Mouse (Mus musculus) hindbrain, postnatal 0 days (tissue): ENCODE data around the gene B430306N03Rik. TPM values are rescaled to one million over a fixed set of nuclear protein-coding genes. Genes with fewer than 3 reads are reported as not detected.

Source experiments
- ATAC-seq: fragments of 200-750 bp; cut with Nextera tagmentation; 2 replicates; pipeline ENCODE4 v1.8.0; 2017; ENCODE audit warnings: mild to moderate bottlenecking, moderate TSS enrichment, moderate library complexity
- DNase-seq: peaks from one replicate; pipeline ENCODE4 v3.0.0-alpha.2; 2015; ENCODE audit warnings: low spot score
- H3K27ac ChIP-seq: fragments of 300-500 bp; sonication (generic); 2 replicates; pipeline ENCODE4 v1.5.1; 2014; ENCODE audit warnings: mild to moderate bottlenecking
- H3K27me3 ChIP-seq: fragments of 300-500 bp; sonication (generic); 2 replicates; pipeline ENCODE4 v1.6.1; 2014; ENCODE audit warnings: low read length, mixed read lengths; ENCODE audit not compliant: insufficient read depth
- H3K36me3 ChIP-seq: fragments of 300-500 bp; sonication (generic); 2 replicates; pipeline ENCODE4 v1.6.1; 2014; ENCODE audit warnings: low read length, mixed read lengths; ENCODE audit not compliant: insufficient read depth
- H3K4me1 ChIP-seq: fragments of 300-500 bp; sonication (generic); 2 replicates; pipeline ENCODE4 v1.6.1; 2014; ENCODE audit warnings: antibody characterized with exemption, low read length, mixed read lengths; ENCODE audit not compliant: insufficient read depth
- H3K4me2 ChIP-seq: fragments of 300-500 bp; sonication (generic); 2 replicates; pipeline ENCODE4 v1.6.1; 2014; ENCODE audit warnings: low read depth, mild to moderate bottlenecking, low read length, moderate library complexity, mixed read lengths
- H3K4me3 ChIP-seq: fragments of 300-500 bp; sonication (generic); 2 replicates; pipeline ENCODE4 v1.5.1; 2014; ENCODE audit warnings: low read length
- H3K9ac ChIP-seq: fragments of 300-500 bp; sonication (generic); replicated peaks from 2 replicates; pipeline ENCODE4 v1.6.1; 2014; ENCODE audit warnings: mild to moderate bottlenecking, low read length, moderate library complexity, mixed read lengths
- H3K9me3 ChIP-seq: fragments of 300-500 bp; sonication (generic); 2 replicates; pipeline ENCODE4 v1.6.1; 2016; ENCODE audit warnings: low read length, mixed read lengths
- CTCF ChIP-seq: IDR thresholded peaks from 2 replicates; pipeline ENCODE4 v1.5.1; 2016; ENCODE audit warnings: antibody characterized with exemption, control low read depth, low read depth
- WGBS: fragments of 180-500 bp; shearing (Covaris S2); extraction: QIAGEN DNeasy Blood & Tissue Kit; methylation state at CpG from one replicate; pipeline ENCODE4 v1.1.7; 2014; 5-methylcytosine and 5-hydroxymethylcytosine counted together
- polyA plus RNA-seq: library from polyadenylated mRNA; unstranded; fragments of >200 nt; fragmentation: Nextera tagmentation; extraction: Ambion mirVana; gene quantifications from 2 replicates; pipeline ENCODE4 v1.2.1, GENCODE M21; 2015
- total RNA-seq: library from RNA; depleted of rRNA; stranded (reverse); fragments of >200 nt; gene quantifications from 2 replicates; pipeline ENCODE4 v1.2.3, GENCODE M21; 2014

The B430306N03Rik gene
- total and polyA plus RNA-seq, 2 experiments from 2014 or later = 0.05 TPM; not detected in 1

DNA sequence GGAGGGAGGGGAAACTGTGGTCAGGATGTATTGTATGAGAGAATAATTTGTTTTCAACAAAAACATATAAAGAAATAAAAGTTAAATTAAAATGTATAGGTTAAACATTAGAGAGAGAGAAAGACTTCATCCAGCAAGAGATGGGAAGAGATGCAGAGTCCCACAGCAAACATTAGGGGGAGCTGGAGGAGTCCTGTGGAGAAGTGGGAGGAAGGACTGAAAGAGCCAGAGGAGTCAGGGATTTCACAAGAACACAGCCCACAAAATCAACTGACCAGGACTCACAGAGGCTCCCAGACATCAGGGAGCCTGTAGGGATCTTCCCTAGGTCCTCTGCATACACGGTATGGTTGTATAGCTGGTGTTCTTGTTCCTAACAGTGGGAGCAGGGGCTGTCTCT lies 29.2 kb upstream of the B430306N03Rik start:
- Histone ChIP-seq H3K4me1 (no peaks in the 10 kb centered on the region), H3K9ac (no peak overlapping the region), H3K27ac (no peak overlapping the region), H3K36me3 (no peaks in the 10 kb centered on the region), H3K9me3 (no peaks in the 10 kb centered on the region), H3K27me3 (no peaks in the 10 kb centered on the region), H3K4me2 (no peak overlapping the region), H3K4me3 (no peak overlapping the region)
- ATAC-seq (no peak), DNase-seq (no peak)
- TF ChIP-seq CTCF = no peak
- 67% methylated on average over 1 of the region's 1 CpGs for WGBS

DNA sequence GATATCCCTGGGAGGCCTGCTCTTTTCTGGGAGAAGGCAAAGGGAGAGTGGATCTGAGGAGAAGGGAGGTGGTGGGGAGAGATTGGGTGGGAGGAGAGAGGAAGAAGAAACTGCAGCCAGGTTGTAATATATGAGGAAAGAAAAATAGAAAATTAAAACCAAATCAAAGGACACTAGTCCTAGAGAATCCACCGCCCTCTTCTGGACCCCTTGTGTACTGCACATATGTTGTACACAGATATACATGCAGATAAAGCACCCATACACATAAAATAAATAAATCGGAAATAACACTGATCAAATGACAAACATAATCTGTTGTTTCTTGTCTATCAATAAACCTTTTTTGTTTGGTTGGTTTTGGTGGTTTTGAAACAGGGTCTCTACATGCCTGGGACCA lies 28.7 kb upstream of the B430306N03Rik start:
- no peak overlapping the region for H3K9ac ChIP-seq
- H3K27ac ChIP-seq = no peak overlapping the region
- TF ChIP-seq CTCF = peak; percentile 27
- WGBS = 65% methylated on average over 2 of the region's 2 CpGs
- no peaks in the 10 kb centered on the region for H3K27me3 ChIP-seq
- H3K4me3 ChIP-seq = no peak overlapping the region
- no peak overlapping the region for H3K4me2 ChIP-seq
- no peak for DNase-seq
- ATAC-seq = no peak
- H3K4me1 ChIP-seq = no peaks in the 10 kb centered on the region
- H3K36me3 ChIP-seq = no peaks in the 10 kb centered on the region
- no peaks in the 10 kb centered on the region for H3K9me3 ChIP-seq

DNA sequence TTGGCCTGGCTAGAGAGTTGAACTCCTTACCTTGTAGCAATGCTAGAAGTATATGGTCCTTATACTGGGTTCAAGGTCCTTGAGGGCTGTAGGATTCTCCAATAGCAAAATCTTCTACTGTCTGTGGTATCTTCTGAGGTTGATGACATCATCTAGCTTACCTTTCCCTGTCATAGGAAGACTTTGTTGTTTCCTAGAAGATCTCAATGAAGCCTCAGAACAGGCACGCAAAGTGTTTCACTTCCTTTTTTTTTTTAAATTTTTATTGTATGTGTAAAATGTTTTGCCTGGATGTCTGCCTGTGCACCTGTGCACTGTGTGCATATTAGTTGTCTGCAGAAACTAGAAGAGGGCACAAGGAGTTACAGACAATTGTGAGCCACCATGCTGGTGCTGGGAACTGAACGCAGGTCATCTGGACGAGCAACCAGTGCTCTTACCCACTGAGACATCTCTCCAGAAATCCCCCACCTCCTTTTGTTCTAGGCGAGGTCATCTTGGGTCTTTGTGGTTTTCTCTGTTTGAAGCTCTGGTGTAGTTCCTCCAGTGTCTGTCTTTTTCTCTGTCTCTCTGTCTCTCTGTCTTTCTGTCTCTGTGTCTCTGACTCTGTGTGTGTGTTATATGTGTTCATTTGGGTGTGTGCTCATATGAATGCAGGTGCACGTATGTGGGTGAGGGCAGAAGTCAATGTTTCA lies 22.3 kb upstream of the B430306N03Rik start:
- Histone ChIP-seq H3K27ac (no peak overlapping the region), H3K9me3 (no peaks in the 10 kb centered on the region), H3K9ac (no peak overlapping the region), H3K27me3 (no peaks in the 10 kb centered on the region), H3K36me3 (no peaks in the 10 kb centered on the region), H3K4me1 (no peaks in the 10 kb centered on the region), H3K4me3 (no peak overlapping the region), H3K4me2 (no peak overlapping the region)
- ATAC-seq (no peak), DNase-seq (no peak)
- 87% methylated on average over 5 of the region's 5 CpGs for WGBS
- TF ChIP-seq CTCF = no peak

DNA sequence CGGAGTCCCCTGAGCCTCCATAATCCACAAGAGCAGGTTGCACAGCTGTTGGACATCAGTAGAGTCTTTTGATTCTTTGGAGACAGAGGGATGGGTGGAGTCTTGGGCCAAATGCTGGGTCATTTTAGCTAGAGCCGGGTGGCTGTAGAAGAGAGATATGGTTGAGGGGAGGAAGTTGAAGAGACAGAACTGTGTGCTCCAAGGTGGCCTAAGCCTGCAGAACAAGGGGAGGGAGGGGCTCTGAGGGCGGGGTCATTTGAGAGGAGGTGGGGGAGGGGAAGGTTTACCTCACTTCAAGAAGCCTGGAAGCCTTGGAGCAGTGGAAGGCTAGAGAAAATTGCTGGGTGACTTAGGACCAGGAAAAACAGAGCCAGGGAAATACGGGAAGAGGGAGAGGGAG lies 16.7 kb upstream of the B430306N03Rik start, which contains the start of gene Treml2:
Treml2 (plus strand) TSS at position 296 of the 400 bp plus-strand sequence.
- ATAC-seq (no peak), DNase-seq (no peak)
- Histone ChIP-seq H3K27me3 (no peaks in the 10 kb centered on the region), H3K36me3 (no peaks in the 10 kb centered on the region), H3K4me3 (no peak within 1 kb of the TSS), H3K4me2 (no peak within 1 kb of the TSS), H3K9me3 (no peaks in the 10 kb centered on the region), H3K27ac (no peak within 1 kb of the TSS), H3K9ac (no peak within 1 kb of the TSS), H3K4me1 (no peaks in the 10 kb centered on the region)
- TF ChIP-seq CTCF = no peak
- WGBS = 46% methylated on average over 3 of the region's 4 CpGs

DNA sequence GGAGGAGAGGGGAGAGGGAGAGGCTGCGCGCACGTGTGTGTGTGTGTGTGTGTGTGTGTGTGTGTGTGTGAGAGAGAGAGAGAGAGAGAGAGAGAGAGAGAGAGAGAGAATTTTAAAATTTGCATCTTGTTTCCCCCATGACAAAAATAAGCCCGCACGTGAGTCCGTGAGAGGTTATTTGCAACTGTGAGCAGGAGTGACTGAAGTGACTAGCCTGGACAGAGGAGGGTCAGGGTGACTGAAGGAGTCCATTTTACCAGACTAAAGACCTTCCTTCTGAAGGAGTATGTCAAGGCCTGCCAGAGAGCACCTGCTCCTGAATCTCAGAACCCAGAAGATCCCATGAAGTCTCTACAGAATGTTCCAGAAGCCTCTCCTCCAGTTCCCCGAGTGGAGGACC lies 16.2 kb upstream of the B430306N03Rik start:
- Histone ChIP-seq H3K27ac (no peak overlapping the region), H3K36me3 (no peaks in the 10 kb centered on the region), H3K4me2 (no peak overlapping the region), H3K4me3 (no peak overlapping the region), H3K9ac (no peak overlapping the region), H3K27me3 (no peaks in the 10 kb centered on the region), H3K4me1 (no peaks in the 10 kb centered on the region), H3K9me3 (no peaks in the 10 kb centered on the region)
- DNase-seq = no peak
- 57% methylated on average over 6 of the region's 7 CpGs for WGBS
- ATAC-seq = no peak
- TF ChIP-seq CTCF = no peak

DNA sequence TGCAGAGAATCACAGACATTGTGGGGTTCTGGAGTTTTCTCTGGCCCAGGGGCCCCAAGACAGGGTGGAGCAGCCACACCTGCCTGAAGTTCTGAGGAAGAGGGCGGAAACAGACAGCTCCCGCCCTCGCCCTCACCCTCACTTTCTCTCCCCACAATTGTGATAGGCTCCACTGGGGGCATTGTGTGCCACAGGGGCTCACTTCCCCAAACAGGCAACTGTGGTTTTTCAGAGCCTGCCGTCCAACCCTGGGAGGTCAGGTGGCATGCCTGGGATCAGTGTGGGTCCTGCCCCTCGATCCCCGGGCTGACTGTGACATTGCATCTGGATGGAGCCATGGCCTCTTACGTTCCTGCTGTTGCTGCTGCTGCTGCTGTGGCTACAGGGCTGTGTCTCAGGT lies 15.7 kb upstream of the B430306N03Rik start:
- Histone ChIP-seq H3K27me3 (no peaks in the 10 kb centered on the region), H3K27ac (no peak overlapping the region), H3K9me3 (no peaks in the 10 kb centered on the region), H3K36me3 (no peaks in the 10 kb centered on the region), H3K4me1 (no peaks in the 10 kb centered on the region), H3K9ac (no peak overlapping the region), H3K4me3 (no peak overlapping the region), H3K4me2 (no peak overlapping the region)
- TF ChIP-seq CTCF = no peak
- WGBS = 70% methylated on average over 7 of the region's 7 CpGs
- DNase-seq = no peak
- ATAC-seq = no peak

DNA sequence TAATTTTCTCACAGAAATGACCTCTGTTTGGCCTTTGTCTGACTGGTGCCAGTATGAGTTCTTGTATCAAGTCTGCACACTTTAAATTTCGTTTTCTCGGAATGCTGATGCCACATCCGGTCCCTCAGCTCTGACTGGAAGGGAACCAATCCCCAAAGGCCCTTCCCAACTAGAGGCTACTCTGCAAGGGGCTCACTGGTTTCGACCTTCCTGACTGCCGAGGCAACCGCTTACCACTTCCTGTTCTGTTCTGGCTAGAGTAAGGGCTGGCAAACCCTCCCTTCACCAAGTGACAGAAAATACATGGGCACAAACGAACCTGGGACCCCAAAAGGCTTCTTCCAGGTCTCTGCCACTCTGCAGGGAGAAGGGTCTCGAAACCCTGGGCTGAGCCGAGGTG lies 15.1 kb upstream of the B430306N03Rik start:
- 81% methylated on average over 9 of the region's 9 CpGs for WGBS
- no peak for TF ChIP-seq CTCF
- Histone ChIP-seq H3K4me2 (no peak overlapping the region), H3K4me1 (no peaks in the 10 kb centered on the region), H3K9me3 (no peaks in the 10 kb centered on the region), H3K36me3 (no peaks in the 10 kb centered on the region), H3K27ac (no peak overlapping the region), H3K9ac (no peak overlapping the region), H3K27me3 (no peaks in the 10 kb centered on the region), H3K4me3 (no peak overlapping the region)
- DNase-seq = no peak
- ATAC-seq = no peak
